Mouse (Mus musculus): ENCODE results near the gene Grin2d.

Grin2d gene

GRCm38 (mm10) chr7:45805941-45806340 is 72.2 kb downstream of the Grin2d start:
- DNase-seq (ENCODE audit: low read depth) = no peak

GRCm38 (mm10) chr7:45802551-45802950 is 75.6 kb downstream of the Grin2d start:
- peak; percentile 32 for DNase-seq (ENCODE audit: low read depth)

- peak; percentile 80 for DNase-seq (ENCODE audit: low read depth)
Observed at GRCm38 (mm10) chr7:45801348-45801747, 76.8 kb downstream of the Grin2d start.

GRCm38 (mm10) chr7:45800546-45801204 is 77.5 kb downstream of the Grin2d start:
- DNase-seq (ENCODE audit: low read depth) = no peak

- DNase-seq (ENCODE audit: low read depth) = no peak
Observed at GRCm38 (mm10) chr7:45800001-45800400, 78.2 kb downstream of the Grin2d start.

- no peak for DNase-seq (ENCODE audit: low read depth)
Observed at GRCm38 (mm10) chr7:45798931-45799330, 79.2 kb downstream of the Grin2d start.

- DNase-seq (ENCODE audit: low read depth) = no peak
Observed at GRCm38 (mm10) chr7:45798511-45798836, 79.7 kb downstream of the Grin2d start.

GRCm38 (mm10) chr7:45797661-45798510 is 80.3 kb downstream of the Grin2d start:
- no peak for DNase-seq (ENCODE audit: low read depth)

GRCm38 (mm10) chr7:45796950-45797349 is 81.2 kb downstream of the Grin2d start:
- DNase-seq (ENCODE audit: low read depth) = no peak

- DNase-seq (ENCODE audit: low read depth) = no peak
Observed at GRCm38 (mm10) chr7:45794971-45795370, 83.2 kb downstream of the Grin2d start.

GRCm38 (mm10) chr7:45793969-45794585 is 84.1 kb downstream of the Grin2d start:
- DNase-seq (ENCODE audit: low read depth) = no peak

- DNase-seq (ENCODE audit: low read depth) = no peak
Observed at GRCm38 (mm10) chr7:45793240-45793639, 84.9 kb downstream of the Grin2d start.

- DNase-seq (ENCODE audit: low read depth) = no peak
Observed at GRCm38 (mm10) chr7:45791756-45792490, 86.3 kb downstream of the Grin2d start.

- no peak for DNase-seq (ENCODE audit: low read depth)
Observed at GRCm38 (mm10) chr7:45790721-45791120, 87.5 kb downstream of the Grin2d start.

- DNase-seq (ENCODE audit: low read depth) = no peak
Observed at GRCm38 (mm10) chr7:45787642-45788041, 90.5 kb downstream of the Grin2d start.

GRCm38 (mm10) chr7:45786661-45787413 is 91.3 kb downstream of the Grin2d start:
- DNase-seq (ENCODE audit: low read depth) = no peak

GRCm38 (mm10) chr7:45786136-45786578 is 92.0 kb downstream of the Grin2d start:
- DNase-seq (ENCODE audit: low read depth) = no peak

- DNase-seq (ENCODE audit: low read depth) = no peak
Observed at GRCm38 (mm10) chr7:45785388-45786135, 92.6 kb downstream of the Grin2d start.

GRCm38 (mm10) chr7:45784524-45785372 is 93.4 kb downstream of the Grin2d start, which contains the start of gene Sult2b1:
Gene Sult2b1, minus strand, starts transcription at chr7:45784669.
- DNase-seq (ENCODE audit: low read depth) = no peak

All from fibroblast of lung, adult 2 months (primary cell).